Mouse (Mus musculus) heart, postnatal 4 days (tissue): ENCODE data around the gene Tas2r122. TPM values are rescaled to one million over a fixed set of nuclear protein-coding genes. Genes with fewer than 3 reads are reported as not detected.
"Not testable (repeated sequence)": the region's sequence is repeated elsewhere in the genome, so short reads cannot be mapped to it uniquely, and the experiment has no call there.

Experiments
- DNase-seq: peaks from one replicate; pipeline ENCODE4 v3.0.0; 2021
- total RNA-seq, 2 experiments: library from RNA; stranded (reverse); gene quantifications; 2 replicates each; pipeline ENCODE4 v1.2.3; 2021

Tas2r122 gene
- total RNA-seq: not detected

GRCm38 (mm10) chr6:132711828-132712227 lies at the start of gene Tas2r122:
Gene Tas2r122, minus strand, starts transcription at chr6:132711928.
- no peak for DNase-seq

DNA sequence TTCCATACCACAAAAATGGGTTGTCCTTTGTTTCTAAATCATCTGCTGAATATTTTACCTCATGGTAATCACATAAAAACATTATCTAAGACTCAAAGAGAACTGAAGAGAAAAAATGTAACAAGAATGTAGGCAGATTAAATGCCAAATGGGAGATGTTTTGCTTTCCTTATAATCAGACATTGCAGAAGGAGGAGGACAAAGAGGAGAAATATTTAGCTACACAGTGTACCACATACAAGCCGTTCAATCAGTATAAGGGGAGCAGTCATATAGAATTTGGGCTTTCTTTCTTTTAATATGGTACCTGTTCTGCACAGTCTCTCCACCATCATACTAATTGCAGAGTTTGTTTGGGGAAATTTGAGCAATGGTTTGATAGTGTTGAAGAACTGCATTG lies 42.7 kb upstream of the Tas2r122 start, which contains the start of gene Tas2r124:
Gene Tas2r124, plus strand, starts transcription at position 301 of the 400 bp plus-strand sequence.
- DNase-seq: no peak

- no peak for DNase-seq
Measured at GRCm38 (mm10) chr6:132750206-132750605, 38.5 kb upstream of the Tas2r122 start.

DNA sequence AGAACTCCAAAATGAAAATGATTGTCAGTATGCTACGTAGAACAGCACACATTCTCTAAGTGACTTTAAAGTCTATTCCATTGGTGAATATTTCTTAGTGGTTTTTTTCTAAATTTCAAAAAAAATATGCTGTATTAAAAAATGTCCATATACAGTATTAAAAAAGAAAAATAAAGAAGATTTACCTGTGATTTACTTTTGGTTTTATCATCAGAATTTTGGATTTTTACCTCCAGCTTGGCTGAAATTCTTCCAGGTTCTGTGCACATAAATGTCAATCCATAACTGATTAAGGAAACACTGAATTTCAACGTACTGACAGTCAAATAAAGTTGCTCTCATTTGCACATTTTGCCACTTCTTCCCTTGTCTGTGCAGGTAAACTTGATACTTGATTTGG lies 26.2 kb upstream of the Tas2r122 start, which contains the start of gene Tas2r115:
Gene Tas2r115, minus strand, starts transcription at position 101 of the 400 bp plus-strand sequence.
- DNase-seq: no peak

GRCm38 (mm10) chr6:132700907-132701306 lies 10.8 kb downstream of the Tas2r122 start, which contains the start of gene Tas2r121:
Gene Tas2r121, minus strand, starts transcription at chr6:132701007.
- DNase-seq: no peak

GRCm38 (mm10) chr6:132691596-132691995 lies 20.1 kb downstream of the Tas2r122 start:
- DNase-seq: not testable (repeated sequence)

Other genes with a start within 250 kb of the Tas2r122 start
- not detected for gene Prh1, start 142.1 kb downstream of the Tas2r122 start, total RNA-seq
- gene Prp2, start 116.0 kb downstream of the Tas2r122 start, total RNA-seq: not detected
- not detected for gene A630073D07Rik, start 60.4 kb downstream of the Tas2r122 start, total RNA-seq
- gene Tas2r120, start 55.0 kb downstream of the Tas2r122 start, total RNA-seq: not detected
- gene Tas2r121, start 10.9 kb downstream of the Tas2r122 start, total RNA-seq: not detected
- not detected for gene Tas2r115, start 26.1 kb upstream of the Tas2r122 start, total RNA-seq
- gene Tas2r124, start 42.8 kb upstream of the Tas2r122 start, total RNA-seq: not detected
- not detected for gene Tas2r102, start 50.2 kb upstream of the Tas2r122 start, total RNA-seq
- gene Tas2r136, start 66.2 kb upstream of the Tas2r122 start, total RNA-seq: not detected
- not detected for gene Tas2r117, start 90.9 kb upstream of the Tas2r122 start, total RNA-seq
- not detected for gene Tas2r123, start 135.2 kb upstream of the Tas2r122 start, total RNA-seq
- not detected for gene Tas2r116, start 143.5 kb upstream of the Tas2r122 start, total RNA-seq
- not detected for gene Tas2r110, start 156.1 kb upstream of the Tas2r122 start, total RNA-seq
- not detected for gene Tas2r113, start 181.1 kb upstream of the Tas2r122 start, total RNA-seq
- not detected for gene Tas2r125, start 197.7 kb upstream of the Tas2r122 start, total RNA-seq
- gene Tas2r129, start 239.2 kb upstream of the Tas2r122 start, total RNA-seq: not detected
- not detected for gene Tas2r131, start 246.0 kb upstream of the Tas2r122 start, total RNA-seq